ENCODE assay signal across 13 mouse cellular contexts in genomic region chr13:113981461-113982000, GRCm38 (mm10).
A peak's percentile ranks its signal among the peaks of the same experiment; 100 is the strongest.
DNase-seq lines count a peak whose midpoint lies in the region; ATAC-seq lines count a peak whose summit lies in the region.
"Had no signal": no experiment of that assay in that cellular context is flagged by ENCODE, and none has a peak within 500 bp of the region (broad histone marks: within the 10 kb centered on the region; RNA-seq: fewer than 3 reads in every experiment).

No protein-coding gene starts in this region.

- H3K27me3 ChIP-seq in kidney, embryonic 15.5 days = no peaks in the 10 kb centered on the region
- H3K27me3 ChIP-seq in forebrain, embryonic 14.5 days (replicated peaks; ENCODE audit: control insufficient read depth, insufficient read depth, low read length) = no peaks in the 10 kb centered on the region
- 0 out of 2 replicates have a peak, but pooled peaks cover 3% of the 10 kb centered on the region for H3K27me3 ChIP-seq in limb, embryonic 13.5 days
- H3K27me3 ChIP-seq: liver, embryonic 12.5 days; megakaryocyte, embryonic 14.5 days had no signal

- no peak overlapping the region for H3K27ac ChIP-seq in kidney, embryonic 15.5 days
- no peak overlapping the region for H3K27ac ChIP-seq in forebrain, embryonic 14.5 days (ENCODE audit: low read depth, low read length)
- H3K27ac ChIP-seq in limb, embryonic 13.5 days = no peak overlapping the region
- H3K27ac ChIP-seq: liver, embryonic 12.5 days had no signal

- peak overlapping the region; percentile 40 for H3K4me2 ChIP-seq in kidney, embryonic 15.5 days
- H3K4me2 ChIP-seq in forebrain, embryonic 14.5 days (ENCODE audit: low read length) = peak overlapping the region; percentile 20
- peak overlapping the region; percentile 36 for H3K4me2 ChIP-seq in limb, embryonic 13.5 days (replicated peaks)
- H3K4me2 ChIP-seq: liver, embryonic 12.5 days had no signal

- ATAC-seq in kidney, embryonic 15.5 days (replicated peaks; ENCODE audit: low FRiP score) = peak; percentile 92
- ATAC-seq in forebrain, embryonic 14.5 days = peak; percentile 79
- peak; percentile 19; the same call in 1 of the 2 replicates for ATAC-seq in limb, embryonic 13.5 days (ENCODE audit: low FRiP score, low read depth)
- ATAC-seq: CD4-positive, CD25-positive, alpha-beta regulatory T cell, adult 4 months; liver, embryonic 12.5 days had no signal

- no peak overlapping the region for H3K9ac ChIP-seq in kidney, embryonic 15.5 days
- H3K9ac ChIP-seq in forebrain, embryonic 14.5 days (ENCODE audit: low read length) = no peak overlapping the region
- no peak overlapping the region for H3K9ac ChIP-seq in limb, embryonic 13.5 days
- H3K9ac ChIP-seq: liver, embryonic 12.5 days had no signal

- WGBS in kidney, embryonic 15.5 days = 21% methylated on average over 9 of the region's 9 CpGs
- WGBS in forebrain, embryonic 14.5 days = 4% methylated on average over 9 of the region's 9 CpGs
- 20% methylated on average over 9 of the region's 9 CpGs for WGBS in limb, embryonic 13.5 days

- peaks cover 21% of the 10 kb centered on the region for H3K4me1 ChIP-seq in kidney, embryonic 15.5 days
- peaks cover 21% of the 10 kb centered on the region for H3K4me1 ChIP-seq in forebrain, embryonic 14.5 days (ENCODE audit: control insufficient read depth, insufficient read depth, low read length)
- H3K4me1 ChIP-seq in limb, embryonic 13.5 days = peaks cover 22% of the 10 kb centered on the region
- H3K4me1 ChIP-seq: liver, embryonic 12.5 days; megakaryocyte, embryonic 14.5 days had no signal

- intact Hi-C loops in left cerebral cortex, postnatal 14 days (cut with DNase I) = no loop called here

- no peak for DNase-seq in kidney, adult 11 months
- peak; percentile 56 for DNase-seq in forebrain, embryonic 14.5 days (ENCODE audit: low spot score)
- peak; percentile 75 for DNase-seq in retina, embryonic 14.5 days (ENCODE audit: low spot score)
- DNase-seq in left cerebral cortex, postnatal 14 days (ENCODE audit: low spot score in 2 of 2) = no peak
- DNase-seq in right cerebral cortex, adult 2 months (ENCODE audit: low spot score in 2 of 2) = no peak
- no peak for DNase-seq in thymus, postnatal 25 days
- DNase-seq: cerebellum, adult 18-20 months; kidney, adult 8-10 months had no signal

- no peak overlapping the region; the same call in 1 of the 2 replicates for H3K4me3 ChIP-seq in kidney, embryonic 15.5 days (replicated peaks)
- H3K4me3 ChIP-seq in forebrain, embryonic 14.5 days (ENCODE audit: low read depth, low read length) = no peak overlapping the region
- no peak overlapping the region for H3K4me3 ChIP-seq in limb, embryonic 13.5 days
- H3K4me3 ChIP-seq: liver, embryonic 12.5 days; megakaryocyte, embryonic 14.5 days had no signal

- no peaks in the 10 kb centered on the region for H3K36me3 ChIP-seq in kidney, embryonic 15.5 days
- no peaks in the 10 kb centered on the region for H3K36me3 ChIP-seq in forebrain, embryonic 14.5 days (ENCODE audit: control insufficient read depth, insufficient read depth, low read length)
- H3K36me3 ChIP-seq in limb, embryonic 13.5 days = no peaks in the 10 kb centered on the region
- H3K36me3 ChIP-seq: liver, embryonic 12.5 days had no signal

- H3K9me3 ChIP-seq in kidney, embryonic 15.5 days (replicated peaks) = no peaks in the 10 kb centered on the region
- no peaks in the 10 kb centered on the region for H3K9me3 ChIP-seq in forebrain, embryonic 14.5 days (replicated peaks; ENCODE audit: control insufficient read depth, low read length)
- H3K9me3 ChIP-seq in limb, embryonic 13.5 days = no peaks in the 10 kb centered on the region
- H3K9me3 ChIP-seq: liver, embryonic 12.5 days had no signal

Comparison
In these comparisons a context has a peak if more than half of its experiments do, and no peak if none do; other contexts are left out.
1. ATAC-seq: peak in every context shown above with its lines; median percentile 92 in kidney, embryonic 15.5 days; 79 in forebrain, embryonic 14.5 days; 19 in limb, embryonic 13.5 days.
2. DNase-seq: peak in forebrain, embryonic 14.5 days (single experiment) and retina, embryonic 14.5 days (single experiment); none in kidney, adult 11 months (single experiment), left cerebral cortex, postnatal 14 days (0 of 2), right cerebral cortex, adult 2 months (0 of 2) and thymus, postnatal 25 days (single experiment).
3. Peak in every context shown above with its lines, with median percentiles within 50 percentile points of each other: H3K4me2 ChIP-seq.